Mouse (Mus musculus): ENCODE results near the gene Emc10. TPM values are rescaled to one million over a fixed set of nuclear protein-coding genes. Genes with fewer than 3 reads are reported as not detected.

Emc10 gene
- polyA plus RNA-seq, 1 experiment: 224 TPM

DNA sequence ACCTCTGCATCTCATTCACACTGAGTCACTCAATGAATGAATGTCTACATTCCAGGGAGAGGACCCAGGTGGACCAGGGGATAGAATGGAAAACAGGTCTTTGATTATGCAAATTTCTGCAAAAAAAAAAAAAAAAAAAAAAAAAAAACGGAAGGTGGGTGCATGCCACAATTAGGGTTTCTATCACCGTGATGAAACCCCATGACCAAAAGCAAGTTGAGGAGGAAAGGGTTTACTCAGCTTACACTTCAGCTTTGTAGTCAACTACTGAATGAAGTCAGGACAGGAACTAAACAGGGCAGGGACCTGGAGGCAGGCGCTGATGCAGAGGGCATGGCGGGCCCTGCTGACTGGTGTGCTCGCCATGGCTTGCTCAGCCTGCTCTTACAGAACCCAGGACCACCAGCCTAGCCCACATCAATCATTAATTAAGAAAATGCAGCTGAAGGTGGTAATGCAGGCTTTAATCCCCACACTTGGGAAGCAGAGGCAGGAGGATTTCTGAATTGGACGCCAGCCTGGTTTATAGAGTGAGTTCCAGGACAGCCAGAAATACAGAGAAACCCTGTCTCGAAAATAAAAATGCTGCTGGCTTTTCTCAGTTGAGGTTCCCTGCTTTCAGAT is 10.6 kb downstream of the Emc10 start:
- no peak for DNase-seq (ENCODE audit: low read depth)

DNA sequence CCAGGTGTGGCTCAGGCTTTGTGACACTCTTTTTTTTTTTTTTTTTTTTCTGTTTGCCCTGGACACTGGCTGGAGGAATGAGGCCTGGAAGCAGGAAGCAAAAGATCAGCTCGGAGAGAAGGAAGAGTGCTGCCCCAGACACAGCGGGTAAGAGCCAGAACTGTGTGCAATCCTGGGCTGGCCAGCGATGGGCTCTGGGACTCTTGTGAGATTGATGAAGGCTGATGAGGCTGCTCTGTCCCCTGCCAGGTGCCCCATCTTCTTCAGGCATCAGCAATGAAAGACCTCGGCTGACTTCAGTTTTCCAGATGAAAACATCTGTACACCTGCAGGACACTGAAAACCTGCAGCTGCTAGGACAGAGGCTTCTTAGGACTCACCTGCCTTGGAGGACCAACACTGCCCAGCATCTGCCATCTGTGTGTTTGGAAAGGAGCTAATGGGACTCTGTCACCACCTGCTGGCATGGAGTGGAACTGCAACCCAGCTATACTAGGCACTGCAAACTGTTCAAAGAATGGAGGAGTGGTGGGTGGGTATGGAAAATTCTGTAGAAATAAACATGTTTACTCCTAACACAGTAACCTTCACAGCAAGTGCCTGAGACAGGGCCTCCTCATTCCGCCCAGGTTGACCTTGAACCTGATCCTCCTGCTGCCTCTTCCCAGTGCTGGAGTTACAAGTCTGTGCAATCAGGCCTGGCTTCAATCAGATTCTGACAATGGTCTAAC is 11.3 kb downstream of the Emc10 start:
- DNase-seq (ENCODE audit: low read depth): no peak

DNA sequence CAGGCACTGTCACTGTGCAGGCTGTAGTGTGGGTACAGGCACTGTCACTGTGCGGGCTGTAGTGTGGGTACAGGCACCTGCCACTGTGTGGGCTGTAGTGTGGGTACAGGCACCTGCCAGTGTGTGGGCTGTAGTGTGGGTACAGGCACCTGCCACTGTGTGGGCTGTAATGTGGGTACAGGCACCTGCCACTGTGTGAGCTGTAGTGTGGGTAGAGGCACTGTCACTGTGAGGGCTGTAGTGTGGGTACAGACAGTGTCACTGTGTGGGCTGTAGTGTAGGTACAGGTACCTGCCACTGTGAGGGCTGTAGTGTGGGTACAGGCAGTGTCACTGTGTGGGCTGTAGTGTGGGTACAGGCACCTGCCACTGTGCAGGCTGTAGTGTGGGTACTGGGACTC is 12.2 kb downstream of the Emc10 start:
- DNase-seq (ENCODE audit: low read depth): no peak

DNA sequence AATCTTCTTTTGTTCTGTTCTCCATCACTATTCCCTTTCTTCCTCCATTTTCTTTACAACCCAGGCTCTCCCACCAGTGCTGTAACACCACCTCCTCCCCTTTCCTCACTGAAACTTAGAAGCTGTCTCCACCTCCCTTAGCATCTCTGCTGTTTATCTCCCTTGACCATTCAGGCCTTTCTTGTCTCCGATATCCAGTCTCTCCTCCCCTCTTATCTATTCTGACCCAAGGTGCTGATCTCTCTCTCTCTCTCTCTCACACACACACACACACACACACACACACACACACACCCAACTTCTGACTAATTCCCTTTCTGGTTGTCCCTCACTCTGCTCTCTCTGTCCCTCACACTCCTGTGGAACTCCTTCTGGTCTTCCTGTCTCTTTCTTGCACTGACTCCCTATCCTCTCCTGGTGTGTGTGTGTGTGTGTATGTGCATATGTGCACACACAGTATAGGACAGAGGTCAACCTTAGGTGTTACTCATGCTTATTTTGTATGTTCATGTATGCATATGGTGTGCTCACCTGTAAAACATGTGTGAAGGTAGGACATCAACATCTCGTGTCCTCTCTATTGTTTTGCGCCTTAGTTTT is 13.4 kb downstream of the Emc10 start:
- DNase-seq (ENCODE audit: low read depth): no peak

DNA sequence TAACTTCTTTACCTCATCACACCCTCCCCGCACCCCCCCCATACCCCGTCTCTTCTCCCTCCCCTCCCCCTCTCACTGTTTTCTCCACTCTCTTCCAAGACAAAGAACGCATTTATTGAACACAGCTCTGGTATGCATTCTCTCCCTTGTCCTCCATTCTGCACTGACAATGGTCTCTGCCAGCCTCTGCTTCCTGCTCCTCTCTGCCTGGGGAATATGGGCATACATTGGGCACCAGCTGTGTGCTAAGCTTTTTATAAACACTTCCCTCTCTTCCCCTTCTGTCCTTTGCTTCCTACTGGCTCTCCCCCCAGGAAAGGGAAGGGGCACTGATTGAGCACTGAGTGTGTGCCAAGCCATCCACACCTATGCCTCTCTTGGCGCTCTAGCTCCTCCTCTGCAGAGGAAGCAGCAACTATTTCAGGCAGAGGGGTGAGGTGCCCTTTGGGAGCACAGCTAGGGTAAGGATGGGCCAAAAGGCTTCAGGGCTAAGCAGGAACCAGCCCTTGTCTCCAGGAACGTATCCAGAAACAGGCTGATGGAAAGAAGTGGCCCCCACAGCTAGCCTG is 21.2 kb downstream of the Emc10 start:
- no peak for DNase-seq (ENCODE audit: low read depth)

DNA sequence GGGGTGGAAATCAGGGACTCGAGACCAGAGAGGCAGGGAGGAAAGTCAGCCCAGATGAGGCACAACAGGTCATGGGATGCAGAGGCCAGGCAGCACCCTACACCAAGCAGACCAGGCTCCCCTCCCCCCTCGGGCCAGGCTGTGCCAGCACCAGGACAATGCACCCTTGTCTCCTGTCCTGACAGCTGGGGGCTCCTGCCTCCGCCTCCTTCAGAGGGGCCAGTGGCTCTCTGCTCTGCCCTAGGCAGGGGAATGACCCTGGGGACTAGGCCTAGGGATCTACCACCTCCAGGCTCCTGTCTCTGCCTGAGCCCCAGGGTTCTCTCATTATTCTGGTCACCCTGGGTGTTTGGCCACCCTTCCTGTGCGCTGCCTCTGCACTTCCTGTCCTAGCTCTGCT is 21.9 kb downstream of the Emc10 start:
- no peak for DNase-seq (ENCODE audit: low read depth)

DNA sequence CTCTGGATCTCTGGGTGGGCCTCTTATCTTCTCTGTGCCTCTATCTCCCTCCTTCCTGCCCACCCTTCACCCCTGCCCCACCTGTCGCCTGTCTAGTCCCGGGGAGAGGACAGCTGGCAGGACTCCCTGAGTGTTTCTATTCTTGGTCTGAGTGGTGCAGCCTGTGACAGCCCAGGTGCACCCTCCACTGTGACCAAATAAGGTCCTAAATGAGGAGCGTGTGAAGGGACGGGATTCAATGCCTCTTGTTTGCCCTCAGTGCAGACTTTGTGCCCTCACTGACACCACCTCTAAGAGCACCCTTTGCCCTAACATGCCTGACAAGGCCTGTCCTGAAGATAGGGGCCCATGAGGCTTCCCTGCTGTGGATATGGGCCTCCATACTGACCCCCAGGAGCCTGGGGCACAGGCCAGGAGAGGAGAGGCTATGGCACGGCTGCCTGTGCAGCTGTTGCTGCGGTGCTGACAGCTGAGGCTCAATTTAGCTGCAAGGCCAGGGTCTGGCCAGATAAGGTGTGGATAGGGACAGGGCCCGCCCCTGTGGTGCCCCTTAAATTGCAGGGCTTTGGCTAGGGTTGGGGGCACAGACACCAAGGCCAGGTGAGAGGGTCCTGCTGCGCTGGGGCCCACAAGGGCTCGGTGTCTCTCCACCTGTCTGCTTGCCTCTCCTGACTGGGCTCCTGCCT is 23.2 kb downstream of the Emc10 start:
- DNase-seq (ENCODE audit: low read depth): no peak

DNA sequence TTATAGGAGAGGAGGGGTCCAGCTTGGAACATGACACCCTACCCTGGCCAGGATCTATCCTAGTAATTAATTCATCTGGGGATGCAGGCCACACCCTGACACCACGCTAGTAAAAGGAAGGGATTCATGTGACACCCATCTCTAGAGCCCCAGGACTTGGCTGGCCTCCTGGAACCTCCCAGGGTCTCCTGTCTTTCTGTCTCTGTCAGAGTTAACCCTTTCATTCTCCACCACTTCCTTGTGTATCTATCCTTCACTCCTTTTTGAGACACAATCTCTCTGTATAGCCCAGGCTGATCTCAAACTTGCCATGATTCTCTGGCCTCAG is 23.8 kb downstream of the Emc10 start:
- DNase-seq (ENCODE audit: low read depth): no peak

DNA sequence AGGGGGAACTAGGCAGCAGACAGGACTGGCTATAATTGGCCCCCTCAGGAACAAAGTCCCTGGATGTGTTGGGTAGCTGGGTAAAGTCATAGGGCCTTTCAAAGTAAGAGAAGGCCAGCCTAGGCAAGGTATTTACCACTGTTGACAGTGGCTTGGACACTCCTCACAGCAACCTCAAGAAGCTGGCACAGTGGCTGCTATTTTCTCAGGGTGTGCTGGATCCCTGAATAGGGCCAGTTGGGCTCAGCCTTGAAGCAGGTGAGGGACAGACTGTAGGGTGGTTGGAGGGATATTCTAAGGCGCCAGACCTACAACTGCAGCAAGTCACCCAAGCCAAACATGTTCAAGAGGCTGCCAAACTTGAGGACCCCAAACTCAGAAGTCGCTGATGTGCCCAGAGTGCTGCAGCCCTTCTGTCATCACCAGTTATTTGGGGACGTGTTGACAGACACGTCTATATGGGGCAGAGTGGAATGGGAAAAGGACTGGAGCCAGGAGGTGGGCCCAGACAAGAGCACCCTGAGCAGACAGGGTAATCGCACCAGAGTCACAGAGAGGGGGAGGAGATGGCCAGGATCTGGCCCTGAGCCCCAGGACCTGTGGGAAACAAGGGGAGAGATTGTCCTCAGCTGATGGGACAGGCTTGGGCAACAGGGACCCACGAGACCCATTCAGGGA is 24.3 kb downstream of the Emc10 start:
- DNase-seq (ENCODE audit: low read depth): no peak

DNA sequence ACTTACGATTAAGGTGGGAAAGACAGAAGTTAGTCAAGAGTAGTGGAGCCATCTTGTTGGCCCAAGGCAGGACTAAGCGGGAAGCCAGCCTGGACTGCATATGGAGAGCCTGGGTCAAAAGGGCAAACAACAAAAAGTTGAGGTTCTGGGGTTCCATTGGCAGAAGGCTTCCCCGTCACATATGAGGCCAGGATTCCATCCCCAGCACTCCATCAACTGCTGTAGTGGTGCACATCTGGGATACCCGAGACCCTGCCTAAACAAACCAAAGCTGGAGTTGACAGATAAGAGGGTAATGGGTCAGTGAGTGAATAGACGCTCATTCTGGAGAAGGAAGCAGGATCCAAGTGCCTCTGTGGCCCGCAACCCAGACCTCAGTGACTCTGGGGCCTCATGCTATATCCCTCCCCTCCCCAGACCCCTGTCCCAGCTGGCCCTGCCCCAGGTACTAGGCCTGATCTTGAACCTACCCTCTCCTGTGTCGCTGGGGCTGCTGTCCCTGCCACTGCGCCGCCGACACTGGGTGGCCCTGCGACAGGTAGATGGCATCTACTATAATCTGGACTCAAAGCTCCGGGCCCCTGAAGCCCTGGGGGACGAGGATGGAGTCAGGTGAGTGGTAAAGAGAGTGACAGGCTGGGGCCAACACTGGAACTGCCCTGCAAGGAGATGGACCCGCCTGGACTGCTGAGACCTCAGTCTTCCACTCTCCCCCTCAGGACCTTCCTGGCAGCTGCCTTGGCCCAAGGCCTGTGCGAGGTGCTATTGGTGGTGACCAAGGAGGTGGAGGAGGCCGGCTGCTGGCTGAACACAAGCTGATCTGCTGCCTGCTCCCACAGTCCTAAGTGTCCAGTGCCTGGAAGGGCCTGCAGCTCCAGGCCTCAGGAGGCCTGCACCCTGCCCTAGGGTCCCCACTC is 25.4 kb downstream of the Emc10 start:
- no peak for DNase-seq (ENCODE audit: low read depth)

DNA sequence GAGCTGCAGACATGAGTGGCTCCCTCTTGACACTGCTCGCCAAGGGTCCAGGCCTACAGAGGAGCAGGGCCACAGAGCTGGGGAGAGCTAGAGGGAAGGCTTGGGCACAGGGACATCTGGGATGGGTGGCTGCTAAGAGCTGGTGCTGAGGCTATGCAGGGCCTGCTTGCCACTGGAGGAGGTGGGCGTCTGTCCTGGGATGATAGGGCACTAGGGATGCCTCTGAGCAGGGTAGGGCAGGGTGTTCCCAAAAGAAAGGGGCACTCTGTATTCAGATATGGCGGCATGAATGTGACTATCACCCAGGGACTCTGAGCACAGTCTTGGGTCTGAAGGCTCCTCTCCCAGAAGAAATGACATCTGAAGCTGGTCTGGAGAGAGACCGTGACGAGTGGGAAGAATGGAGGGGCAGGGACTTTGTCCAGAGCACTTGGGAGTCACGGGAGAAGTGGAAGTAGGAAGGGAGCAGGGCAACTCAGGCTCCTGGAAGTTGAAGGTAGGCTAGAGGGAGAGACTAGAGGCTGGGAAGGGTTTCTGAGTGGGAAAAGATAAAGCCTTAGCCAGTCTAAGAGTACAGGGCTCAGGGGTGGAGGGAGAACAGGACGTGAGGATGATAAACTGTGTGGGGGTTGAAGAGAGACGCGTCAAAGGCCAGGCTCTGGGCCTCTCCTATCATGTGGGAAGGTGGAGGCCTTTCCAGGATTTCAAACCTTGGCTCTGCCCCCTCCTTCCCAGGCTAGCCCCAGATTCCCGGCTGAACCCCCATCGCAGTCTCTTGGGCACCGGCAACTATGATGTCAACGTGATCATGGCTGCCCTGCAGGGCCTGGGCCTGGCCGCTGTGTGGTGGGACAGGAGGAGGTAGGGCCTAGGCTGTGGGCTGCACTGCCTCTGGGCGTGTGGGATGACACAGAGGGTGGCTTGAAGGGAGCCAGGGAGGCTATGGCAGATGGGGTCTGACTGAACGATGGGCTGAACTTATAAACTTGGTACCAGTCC is 26.4 kb downstream of the Emc10 start:
- no peak for DNase-seq (ENCODE audit: low read depth)

DNA sequence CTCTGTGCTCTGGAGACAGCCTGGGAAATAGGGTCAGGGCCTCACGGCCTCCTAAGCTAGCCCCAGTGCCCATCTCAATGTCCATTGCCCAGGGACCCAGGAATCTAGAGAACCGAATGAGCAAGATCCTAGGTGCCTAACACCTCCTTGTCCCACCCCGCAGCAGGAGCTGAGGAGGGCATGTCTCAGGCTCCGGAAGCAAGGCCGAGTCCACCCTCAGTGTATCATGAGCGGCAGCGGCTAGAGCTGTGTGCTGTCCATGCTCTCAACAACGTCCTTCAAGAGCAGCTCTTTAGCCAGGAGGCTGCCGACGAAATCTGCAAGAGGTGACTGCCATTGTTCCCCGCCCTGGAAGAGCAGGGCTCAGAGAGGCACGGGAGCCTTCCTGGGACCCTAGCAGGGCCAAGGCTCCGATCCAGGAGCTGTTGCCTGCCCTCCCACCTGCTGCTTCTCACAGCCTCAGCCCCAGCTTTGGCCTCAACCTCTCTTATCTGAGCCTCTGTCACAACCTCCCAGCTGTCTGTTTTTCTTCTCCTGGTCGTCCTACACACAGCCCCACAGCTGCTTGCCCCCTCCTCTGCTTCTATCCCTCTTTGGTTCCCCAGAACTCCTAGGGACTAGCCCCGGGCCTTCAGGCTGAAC is 27.6 kb downstream of the Emc10 start:
- DNase-seq (ENCODE audit: low read depth): no peak

DNA sequence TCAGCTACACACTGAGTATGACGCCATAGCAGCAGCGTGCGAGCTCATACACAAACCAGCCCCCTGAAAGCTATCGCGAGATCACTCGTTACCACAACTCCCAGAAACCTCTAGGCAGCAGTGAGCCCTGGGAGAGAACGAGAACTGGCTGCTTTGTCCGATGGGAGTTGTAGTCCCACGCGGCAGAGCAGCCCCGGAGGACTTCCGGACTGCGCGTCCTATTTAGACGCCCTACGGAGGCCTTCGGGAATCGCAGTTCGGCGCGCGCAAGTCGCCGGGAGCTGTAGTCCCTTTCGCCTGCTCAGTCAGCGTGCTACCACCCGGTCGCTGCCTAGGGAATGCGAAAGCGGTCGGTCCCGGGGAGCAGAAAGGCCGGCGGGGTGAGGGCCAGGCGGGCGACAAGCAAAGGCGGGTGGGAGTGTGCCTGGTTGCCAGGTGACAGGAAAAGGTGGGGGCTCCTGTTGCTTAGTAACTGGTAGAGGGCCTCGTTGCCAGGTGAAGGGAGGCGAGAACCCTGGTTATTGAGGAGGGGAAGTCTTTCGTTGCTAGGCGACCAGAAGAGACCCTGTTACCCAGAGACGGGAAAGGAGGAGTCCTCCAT is 28.4 kb downstream of the Emc10 start, which contains the start of gene Josd2:
Josd2 (plus strand) TSS at position 170 of the 601 bp plus-strand sequence.
- peak; percentile 91 for DNase-seq (ENCODE audit: low read depth)

DNA sequence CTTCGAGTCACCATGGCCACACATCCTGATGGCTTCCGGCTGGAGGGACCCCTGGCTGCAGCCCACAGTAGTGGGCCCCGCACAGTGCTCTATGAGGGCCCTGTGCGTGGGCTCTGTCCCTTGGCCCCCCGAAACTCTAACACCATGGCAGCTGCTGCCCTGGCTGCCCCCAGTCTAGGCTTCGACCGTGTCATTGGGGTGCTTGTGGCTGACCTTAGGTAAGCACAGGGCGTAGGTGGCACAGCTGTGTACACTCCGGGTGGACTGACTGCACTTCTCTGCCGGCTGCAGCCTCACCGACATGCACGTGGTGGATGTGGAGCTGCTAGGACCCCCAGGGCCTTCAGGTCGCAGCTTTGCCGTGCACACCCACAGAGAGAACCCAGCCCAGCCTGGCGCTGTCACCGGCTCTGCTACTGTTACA is 29.4 kb downstream of the Emc10 start:
- no peak for DNase-seq (ENCODE audit: low read depth)

DNA sequence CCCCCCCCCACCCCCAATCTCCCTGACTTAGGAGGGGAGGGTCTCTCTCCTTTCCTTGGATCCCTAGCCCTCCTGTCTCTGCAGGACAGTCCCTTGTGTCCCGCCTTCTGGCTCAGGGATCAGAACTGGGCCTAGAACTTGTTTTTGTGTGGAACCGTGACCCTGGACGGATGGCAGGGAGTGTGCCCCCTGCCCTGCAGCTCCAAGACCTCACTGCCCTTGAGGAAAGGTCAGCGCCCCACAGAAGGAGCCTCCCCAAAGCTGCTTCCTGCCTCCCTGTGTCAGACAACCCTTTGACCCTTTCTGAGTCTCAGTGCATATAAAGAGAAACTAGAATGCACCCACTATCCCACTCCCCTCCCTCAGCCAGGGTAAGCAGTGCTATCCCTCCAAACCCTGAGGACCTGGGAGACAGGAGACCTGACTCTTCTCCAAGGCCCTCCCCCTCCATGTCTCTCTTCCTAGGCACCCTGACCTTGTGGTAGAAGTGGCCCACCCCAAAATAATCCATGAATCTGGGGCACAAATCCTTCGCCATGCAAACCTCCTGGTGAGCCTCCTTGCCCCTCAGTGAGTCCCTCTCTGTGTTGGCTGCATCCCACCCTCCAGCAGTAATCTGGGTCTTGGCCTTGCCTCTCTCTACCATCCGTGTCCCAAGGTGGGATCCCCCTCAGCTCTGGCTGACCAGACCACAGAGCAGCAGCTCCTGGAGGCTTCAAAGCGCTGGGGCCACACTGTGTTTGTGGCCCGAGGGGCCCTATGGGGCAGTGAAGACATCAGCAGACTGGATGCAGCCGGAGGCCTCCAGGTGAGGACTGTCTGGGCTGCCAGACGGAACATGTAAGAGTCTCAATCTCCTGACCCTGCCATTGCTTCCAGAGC is 30.1 kb downstream of the Emc10 start:
- DNase-seq (ENCODE audit: low read depth): no peak

DNA sequence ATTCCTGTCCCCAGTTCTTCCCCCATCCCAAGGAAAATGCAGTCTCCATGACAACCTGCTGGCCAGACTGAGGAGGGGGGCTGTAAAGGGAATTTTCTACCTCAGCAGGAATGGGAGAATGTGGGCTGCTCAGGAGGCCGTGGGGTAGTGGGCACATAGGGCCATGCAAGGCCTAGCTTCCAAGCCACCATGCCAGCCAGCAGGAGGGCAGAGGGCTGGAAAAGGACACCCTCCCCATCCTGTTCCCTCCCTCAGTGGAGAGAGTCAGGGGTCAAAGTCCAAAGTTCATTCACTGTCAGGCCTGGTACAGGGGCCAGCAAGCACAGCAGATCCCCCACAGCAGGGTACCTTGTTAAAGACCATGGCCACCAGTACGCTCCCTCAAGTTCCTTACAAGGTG is 31.2 kb downstream of the Emc10 start, which contains the start of gene Aspdh:
Aspdh (plus strand) TSS at position 281 of the 400 bp plus-strand sequence.
- no peak for DNase-seq (ENCODE audit: low read depth)

DNA sequence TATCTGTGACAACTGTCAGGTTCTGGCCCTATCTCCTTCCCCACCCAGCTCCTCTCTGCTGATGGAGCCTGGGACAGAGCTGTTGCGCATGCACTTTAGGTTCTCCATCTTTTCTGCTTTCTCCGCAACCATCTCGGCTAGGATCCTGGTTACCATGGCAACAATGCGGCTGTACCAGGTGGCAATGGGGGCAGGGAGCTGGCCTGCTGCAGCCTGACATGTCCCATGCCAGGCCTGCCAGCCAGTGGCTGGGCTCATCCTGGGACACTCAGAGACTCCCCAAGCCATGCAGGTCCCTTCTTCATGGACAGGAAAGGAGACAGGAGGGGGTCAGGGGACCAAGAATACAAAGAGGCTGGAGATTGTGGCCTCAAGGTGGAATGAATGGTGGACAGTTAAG is 31.8 kb downstream of the Emc10 start:
- no peak for DNase-seq (ENCODE audit: low read depth)
